23 mouse cellular contexts compared by ENCODE assay signal in genomic region chr2:75119599-75119998, GRCm38 (mm10).
A peak's percentile ranks its signal among the peaks of the same experiment; 100 is the strongest.
DNase-seq lines count a peak whose midpoint lies in the region; ATAC-seq lines count a peak whose summit lies in the region.
"Had no signal": no experiment of that assay in that cellular context is flagged by ENCODE, and none has a peak within 500 bp of the region (broad histone marks: within the 10 kb centered on the region; RNA-seq: fewer than 3 reads in every experiment).

No protein-coding gene starts in this region.

- H3K27ac ChIP-seq in forebrain, embryonic 16.5 days (ENCODE audit: low read length) = no peak overlapping the region
- H3K27ac ChIP-seq: embryonic facial prominence, embryonic 10.5 days; embryonic facial prominence, embryonic 12.5 days; forebrain, embryonic 10.5 days; forebrain, embryonic 12.5 days had no signal

- no peak overlapping the region for H3K4me3 ChIP-seq in forebrain, embryonic 16.5 days (replicated peaks; ENCODE audit: low read length)
- H3K4me3 ChIP-seq: embryonic facial prominence, embryonic 10.5 days; embryonic facial prominence, embryonic 12.5 days; forebrain, embryonic 10.5 days; forebrain, embryonic 12.5 days had no signal

- no peaks in the 10 kb centered on the region for H3K36me3 ChIP-seq in forebrain, embryonic 16.5 days (ENCODE audit: control insufficient read depth, insufficient read depth)
- H3K36me3 ChIP-seq: embryonic facial prominence, embryonic 10.5 days; embryonic facial prominence, embryonic 12.5 days; forebrain, embryonic 10.5 days; forebrain, embryonic 12.5 days; G1E had no signal

- H3K4me2 ChIP-seq in forebrain, embryonic 16.5 days (ENCODE audit: low read length) = no peak overlapping the region
- H3K4me2 ChIP-seq: embryonic facial prominence, embryonic 12.5 days; forebrain, embryonic 12.5 days had no signal

- H3K27me3 ChIP-seq in forebrain, embryonic 16.5 days (replicated peaks; ENCODE audit: control insufficient read depth, insufficient read depth, low read length) = no peaks in the 10 kb centered on the region; the same call in 1 of the 2 replicates
- H3K27me3 ChIP-seq: embryonic facial prominence, embryonic 12.5 days; forebrain, embryonic 12.5 days had no signal

- DNase-seq in heart, adult 11 months = peak; percentile 70
- no peak for DNase-seq in heart, postnatal 4 days
- peak; percentile 12 for DNase-seq in R1 (ENCODE audit: low read depth, low spot score)
- DNase-seq in fat pad, adult 2 months (ENCODE audit: extremely low read depth, low read depth, low spot score) = peak; percentile 72
- DNase-seq in lung, adult 18-20 months = no peak
- DNase-seq: adrenal gland, adult 8-10 months; adrenal gland, postnatal 14 days; adrenal gland, postnatal 36 days; cerebellum, adult 11-12 months; cerebellum, adult 2 months; cerebellum, adult 9-10 months; cerebellum, postnatal 10 days; cerebellum, postnatal 25 days; forebrain, postnatal 0 days had no signal

- no peak for ATAC-seq in forebrain, embryonic 16.5 days
- ATAC-seq: activated CD4-positive, CD25-positive, alpha-beta regulatory T cell, adult 4 months; forebrain, embryonic 14.5 days; forebrain, postnatal 0 days; Patski had no signal

- no peak overlapping the region for H3K9ac ChIP-seq in forebrain, embryonic 16.5 days (replicated peaks; ENCODE audit: low read depth, low read length)
- H3K9ac ChIP-seq: embryonic facial prominence, embryonic 12.5 days; forebrain, embryonic 12.5 days; forebrain, postnatal 0 days had no signal

- WGBS in forebrain, embryonic 16.5 days = 96% methylated on average over 9 of the region's 9 CpGs

- no peaks in the 10 kb centered on the region for H3K4me1 ChIP-seq in forebrain, embryonic 16.5 days (replicated peaks; ENCODE audit: control insufficient read depth, insufficient read depth, low read length)
- H3K4me1 ChIP-seq: embryonic facial prominence, embryonic 10.5 days; embryonic facial prominence, embryonic 12.5 days; forebrain, embryonic 12.5 days had no signal

- no peaks in the 10 kb centered on the region for H3K9me3 ChIP-seq in forebrain, embryonic 16.5 days (ENCODE audit: control insufficient read depth, low read length)
- H3K9me3 ChIP-seq: embryonic facial prominence, embryonic 10.5 days; embryonic facial prominence, embryonic 12.5 days; forebrain, embryonic 10.5 days; forebrain, embryonic 12.5 days; G1E had no signal

Comparison
In these comparisons a context has a peak if more than half of its experiments do, and no peak if none do; other contexts are left out.
1. DNase-seq: peak in heart, adult 11 months (single experiment), R1 (single experiment) and fat pad, adult 2 months (single experiment); none in heart, postnatal 4 days (single experiment) and lung, adult 18-20 months (0 of 2).